Mouse (Mus musculus) erythroid progenitor cell, adult 5-6 weeks (primary cell): Measurements from ENCODE around the gene Arhgef1. TPM values are rescaled to one million over a fixed set of nuclear protein-coding genes. Genes with fewer than 3 reads are reported as not detected.

Experiments
- ATAC-seq: replicated peaks from 2 replicates; pipeline ENCODE4 v1.8.0; 2016; ENCODE audit warnings: moderate number of reproducible peaks, mild to moderate bottlenecking, moderate TSS enrichment, inconsistent platforms; ENCODE audit not compliant: poor library complexity, low FRiP score, severe bottlenecking
- total RNA-seq, 2 experiments: library from RNA; stranded (forward) in 1 of 2; stranded (reverse) in 1 of 2; fragments of 150-400 nt in 1 of 2; fragments of 186-747, 209-891 nt in 1 of 2; gene quantifications; 2 replicates each; pipeline versions ENCODE4 v1.2.3 to v1.2.4; 2015 to 2017; ENCODE audit warnings: low replicate concordance in 2 of 2

The Arhgef1 gene
- total RNA-seq, 2 experiments from 2014 or later = 35.8 to 59.1 TPM

DNA sequence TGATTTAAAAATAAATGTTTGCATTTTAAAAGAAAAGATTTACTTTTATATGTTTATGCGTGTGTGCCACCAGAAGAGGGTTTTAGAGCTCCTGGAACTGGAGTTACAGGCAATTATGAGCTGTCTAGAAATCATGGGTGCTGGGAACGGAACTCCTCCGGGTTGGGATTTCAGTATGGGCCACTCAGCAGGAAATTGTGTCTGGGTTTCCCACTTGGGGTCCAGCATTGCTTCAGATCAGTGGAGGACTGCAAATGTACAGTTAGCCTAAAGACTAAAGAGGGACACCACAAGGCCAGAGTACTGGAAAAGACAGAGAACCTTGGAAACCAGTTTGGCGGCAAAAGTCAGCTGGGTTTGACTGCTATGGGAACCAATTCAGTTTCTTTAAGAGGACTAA, 70.5 kb downstream of the Arhgef1 start:
- no peak for ATAC-seq

- no peak for ATAC-seq
These were observed 71.2 kb downstream of the Arhgef1 start for GRCm38 (mm10) chr7:24973902-24974301.

DNA sequence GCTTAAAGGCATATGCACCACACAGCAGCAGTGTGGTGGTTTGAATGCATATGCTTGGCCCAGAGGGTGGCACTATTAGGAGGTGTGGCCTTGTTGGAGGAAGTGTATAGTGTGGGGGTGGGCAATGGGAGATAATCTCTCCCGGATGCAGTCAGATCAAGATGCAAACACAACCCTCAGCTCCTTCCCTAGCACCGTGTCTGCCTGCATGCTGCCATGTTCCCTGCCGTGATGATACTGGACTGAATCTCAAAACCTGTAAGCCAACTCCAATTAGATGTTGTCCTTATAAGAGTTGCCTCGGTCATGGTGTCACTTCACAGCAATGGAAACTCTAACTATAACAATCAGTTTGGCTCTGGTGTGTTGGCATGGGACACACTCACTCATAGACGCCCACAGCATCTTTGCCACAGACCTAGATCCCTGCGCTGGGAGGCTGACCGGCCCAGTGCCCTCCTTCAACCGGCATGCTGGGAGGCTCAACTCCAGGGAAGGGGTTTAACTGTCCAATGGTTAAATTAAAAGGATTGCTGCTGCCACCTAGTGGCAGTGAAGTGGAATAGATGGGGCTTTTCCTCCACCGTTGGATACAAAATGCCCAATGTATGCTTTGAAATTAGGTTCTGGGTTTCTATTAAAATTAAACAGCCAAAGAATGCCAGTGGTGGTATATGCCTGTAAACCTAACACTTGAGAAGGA, 72.3 kb downstream of the Arhgef1 start:
- no peak for ATAC-seq

Other genes starting within 250 kb of the Arhgef1 start
- not detected in 2 replicates for gene Tex101, start 226.2 kb upstream of the Arhgef1 start, total RNA-seq (2015; ENCODE audit: low replicate concordance)
- gene Tex101, start 226.2 kb upstream of the Arhgef1 start, total RNA-seq (2017; ENCODE audit: low replicate concordance) = not detected in 2 replicates
- not detected in 2 replicates for gene BC049730, start 193.7 kb upstream of the Arhgef1 start, total RNA-seq (2015; ENCODE audit: low replicate concordance)
- not detected in 2 replicates for gene BC049730, start 193.7 kb upstream of the Arhgef1 start, total RNA-seq (2017; ENCODE audit: low replicate concordance)
- not detected in 2 replicates for gene Gm4763, start 176.0 kb upstream of the Arhgef1 start, total RNA-seq (2015; ENCODE audit: low replicate concordance)
- not detected in 2 replicates for gene Gm4763, start 176.0 kb upstream of the Arhgef1 start, total RNA-seq (2017; ENCODE audit: low replicate concordance)
- gene Cd177, start 142.6 kb upstream of the Arhgef1 start, total RNA-seq (2015; ENCODE audit: low replicate concordance) = 39.4 and 55.5 TPM in 2 replicates
- 37.9 and 49.0 TPM in 2 replicates for gene Cd177, start 142.6 kb upstream of the Arhgef1 start, total RNA-seq (2017; ENCODE audit: low replicate concordance)
- 6.8 and 7.1 TPM in 2 replicates for gene Ceacam10, start 125.7 kb upstream of the Arhgef1 start, total RNA-seq (2015; ENCODE audit: low replicate concordance)
- 1.7 TPM in 1 of 2 replicates, not detected in the other for gene Ceacam10, start 125.7 kb upstream of the Arhgef1 start, total RNA-seq (2017; ENCODE audit: low replicate concordance)
- not detected in 2 replicates for gene Gm9844, start 40.7 kb upstream of the Arhgef1 start, total RNA-seq (2015; ENCODE audit: low replicate concordance)
- gene Gm9844, start 40.7 kb upstream of the Arhgef1 start, total RNA-seq (2017; ENCODE audit: low replicate concordance) = 0.90 and 3.6 TPM in 2 replicates
- gene Lypd4, start 33.0 kb upstream of the Arhgef1 start, total RNA-seq (2015; ENCODE audit: low replicate concordance) = not detected in 2 replicates
- gene Lypd4, start 33.0 kb upstream of the Arhgef1 start, total RNA-seq (2017; ENCODE audit: low replicate concordance) = not detected in 2 replicates
- not detected in 2 replicates for gene Dmrtc2, start 32.9 kb upstream of the Arhgef1 start, total RNA-seq (2015; ENCODE audit: low replicate concordance)
- not detected in 2 replicates for gene Dmrtc2, start 32.9 kb upstream of the Arhgef1 start, total RNA-seq (2017; ENCODE audit: low replicate concordance)
- 818 and 840 TPM in 2 replicates for gene Rps19, start 18.5 kb upstream of the Arhgef1 start, total RNA-seq (2015; ENCODE audit: low replicate concordance)
- gene Rps19, start 18.5 kb upstream of the Arhgef1 start, total RNA-seq (2017; ENCODE audit: low replicate concordance) = 217 and 310 TPM in 2 replicates
- gene Cd79a, start 5.5 kb upstream of the Arhgef1 start, total RNA-seq (2015; ENCODE audit: low replicate concordance) = 56.2 and 74.6 TPM in 2 replicates
- 12.7 and 14.7 TPM in 2 replicates for gene Cd79a, start 5.5 kb upstream of the Arhgef1 start, total RNA-seq (2017; ENCODE audit: low replicate concordance)
- not detected in 2 replicates for gene Gm4881, start 41.6 kb downstream of the Arhgef1 start, total RNA-seq (2015; ENCODE audit: low replicate concordance)
- not detected in 2 replicates for gene Gm4881, start 41.6 kb downstream of the Arhgef1 start, total RNA-seq (2017; ENCODE audit: low replicate concordance)
- 8.3 and 8.8 TPM in 2 replicates for gene Rabac1, start 69.8 kb downstream of the Arhgef1 start, total RNA-seq (2015; ENCODE audit: low replicate concordance)
- gene Rabac1, start 69.8 kb downstream of the Arhgef1 start, total RNA-seq (2017; ENCODE audit: low replicate concordance) = 7.3 and 18.0 TPM in 2 replicates
- gene Atp1a3, start 103.0 kb downstream of the Arhgef1 start, total RNA-seq (2015; ENCODE audit: low replicate concordance) = 5.4 and 15.1 TPM in 2 replicates
- 3.3 TPM in 1 of 2 replicates, not detected in the other for gene Atp1a3, start 103.0 kb downstream of the Arhgef1 start, total RNA-seq (2017; ENCODE audit: low replicate concordance)
- 5.4 and 12.3 TPM in 2 replicates for gene Grik5, start 169.4 kb downstream of the Arhgef1 start, total RNA-seq (2015; ENCODE audit: low replicate concordance)
- 2.2 and 3.7 TPM in 2 replicates for gene Grik5, start 169.4 kb downstream of the Arhgef1 start, total RNA-seq (2017; ENCODE audit: low replicate concordance)
- gene Zfp574, start 169.7 kb downstream of the Arhgef1 start, total RNA-seq (2015; ENCODE audit: low replicate concordance) = 7.5 and 7.6 TPM in 2 replicates
- 4.5 and 6.0 TPM in 2 replicates for gene Zfp574, start 169.7 kb downstream of the Arhgef1 start, total RNA-seq (2017; ENCODE audit: low replicate concordance)